Mouse (Mus musculus) heart, embryonic 10.5 days (tissue): Measurements from ENCODE around the gene Ppp1r35. TPM values are rescaled to one million over a fixed set of nuclear protein-coding genes. Genes with fewer than 3 reads are reported as not detected.

Experiments used
- DNase-seq: peaks from one replicate; pipeline ENCODE4 v3.0.0-alpha.2; 2017; ENCODE audit warnings: low spot score
- H3K27ac ChIP-seq: fragments of 300-500 bp; sonication (generic); 2 replicates; pipeline ENCODE4 v1.5.1; 2016; ENCODE audit warnings: mild to moderate bottlenecking
- H3K27me3 ChIP-seq: fragments of 300-500 bp; sonication (generic); 2 replicates; pipeline ENCODE4 v1.6.1; 2016; ENCODE audit warnings: mild to moderate bottlenecking; ENCODE audit not compliant: poor library complexity, insufficient read depth, severe bottlenecking
- H3K36me3 ChIP-seq: fragments of 300-500 bp; sonication (generic); 2 replicates; pipeline ENCODE4 v1.6.1; 2016; ENCODE audit warnings: mild to moderate bottlenecking, moderate library complexity
- H3K4me1 ChIP-seq: fragments of 300-500 bp; sonication (generic); 2 replicates; pipeline ENCODE4 v1.6.1; 2016; ENCODE audit warnings: mild to moderate bottlenecking
- H3K4me3 ChIP-seq: fragments of 300-500 bp; sonication (generic); 2 replicates; pipeline ENCODE4 v1.5.1; 2016; ENCODE audit warnings: mild to moderate bottlenecking, moderate library complexity
- H3K9me3 ChIP-seq: fragments of 300-500 bp; sonication (generic); 2 replicates; pipeline ENCODE4 v1.6.1; 2016; ENCODE audit warnings: mild to moderate bottlenecking, moderate library complexity
- WGBS: fragments of 180-500 bp; shearing (Covaris S2); methylation state at CpG from one replicate; pipeline ENCODE4 v1.1.7; 2016; 5-methylcytosine and 5-hydroxymethylcytosine counted together
- polyA plus RNA-seq: library from polyadenylated mRNA; unstranded; fragments of >200 nt; fragmentation: Nextera tagmentation; extraction: Ambion mirVana; gene quantifications from 2 replicates; pipeline ENCODE4 v1.2.1, GENCODE M21; 2016

The Ppp1r35 gene
- polyA plus RNA-seq, 1 experiment from 2014 or later: 49.2 TPM

DNA sequence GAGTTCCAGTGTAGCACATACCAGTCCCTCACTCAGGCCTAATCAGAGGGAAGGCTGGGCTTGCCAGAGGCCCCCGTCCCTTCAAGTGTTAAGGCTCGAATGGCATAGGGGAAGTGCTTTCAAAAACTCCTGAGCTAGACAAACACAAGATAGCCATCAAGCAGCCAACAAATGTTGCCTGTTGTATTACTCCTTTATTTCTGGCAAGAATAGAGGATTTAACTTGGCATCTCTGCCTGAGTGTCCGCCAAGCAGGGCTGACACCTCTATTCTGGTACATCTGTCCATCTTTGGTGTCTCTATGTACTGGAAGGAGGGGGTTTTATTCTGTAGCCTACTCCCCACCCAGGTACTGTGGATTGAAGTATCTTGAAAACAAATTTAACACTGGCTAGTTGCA lies 22.5 kb upstream of the Ppp1r35 start:
- H3K27ac ChIP-seq: 0 out of 2 replicates have a peak overlapping the region, but pooled peaks have one; percentile 52
- no peak overlapping the region for H3K4me3 ChIP-seq
- peaks cover 65% of the 10 kb centered on the region for H3K4me1 ChIP-seq
- H3K36me3 ChIP-seq: peaks cover 82% of the 10 kb centered on the region
- DNase-seq: no peak
- no peaks in the 10 kb centered on the region for H3K27me3 ChIP-seq
- no peaks in the 10 kb centered on the region for H3K9me3 ChIP-seq
- 52% methylated on average over 3 of the region's 3 CpGs for WGBS

GRCm38 (mm10) chr5:137756882-137757661 lies 21.6 kb upstream of the Ppp1r35 start:
- H3K4me3 ChIP-seq: no peak overlapping the region
- peaks cover 55% of the 10 kb centered on the region for H3K4me1 ChIP-seq
- DNase-seq: peak; percentile 92
- H3K9me3 ChIP-seq: no peaks in the 10 kb centered on the region
- H3K27me3 ChIP-seq: no peaks in the 10 kb centered on the region
- H3K36me3 ChIP-seq: peaks cover 72% of the 10 kb centered on the region
- 36% methylated on average over 10 of the region's 10 CpGs for WGBS
- H3K27ac ChIP-seq: peak overlapping the region; percentile 43; the same call in 1 of the 2 replicates

GRCm38 (mm10) chr5:137757887-137758286 lies 20.8 kb upstream of the Ppp1r35 start:
- peaks cover 48% of the 10 kb centered on the region for H3K4me1 ChIP-seq
- no peak overlapping the region for H3K27ac ChIP-seq
- no peak for DNase-seq
- 76% methylated on average over 6 of the region's 6 CpGs for WGBS
- no peaks in the 10 kb centered on the region for H3K27me3 ChIP-seq
- no peak overlapping the region for H3K4me3 ChIP-seq
- no peaks in the 10 kb centered on the region for H3K9me3 ChIP-seq
- peaks cover 69% of the 10 kb centered on the region for H3K36me3 ChIP-seq

- WGBS: 89% methylated on average over 19 of the region's 19 CpGs
- Histone ChIP-seq H3K4me1 (peaks cover 37% of the 10 kb centered on the region), H3K4me3 (no peak overlapping the region), H3K9me3 (no peaks in the 10 kb centered on the region), H3K27ac (no peak overlapping the region), H3K36me3 (peaks cover 59% of the 10 kb centered on the region), H3K27me3 (no peaks in the 10 kb centered on the region)
- no peak for DNase-seq
These were observed 19.6 kb upstream of the Ppp1r35 start for GRCm38 (mm10) chr5:137758921-137759534.

DNA sequence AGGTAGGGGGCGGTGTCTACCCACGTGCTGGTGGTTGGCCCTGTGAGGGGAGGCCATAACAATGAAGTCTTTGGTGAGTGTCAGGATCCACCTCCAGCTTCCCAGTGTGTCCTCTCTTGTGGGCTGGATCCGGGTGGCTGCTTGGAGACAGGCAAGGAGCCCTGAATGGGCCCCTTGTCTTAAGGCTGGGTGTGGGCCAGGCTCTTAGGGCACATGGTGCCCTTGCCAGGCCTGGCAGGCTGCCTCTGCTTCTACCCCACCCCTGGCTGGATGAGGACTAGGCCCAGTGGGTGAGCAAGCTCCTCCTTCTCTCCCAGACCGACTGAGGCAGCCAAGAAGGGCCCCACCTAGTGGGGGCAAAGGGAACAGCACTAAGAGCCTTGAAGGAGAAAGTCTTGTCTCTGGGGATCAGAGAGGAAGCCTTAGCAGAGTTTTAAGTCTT lies 18.7 kb upstream of the Ppp1r35 start:
- Histone ChIP-seq H3K4me3 (no peak overlapping the region), H3K27ac (no peak overlapping the region; the same call in 1 of the 2 replicates), H3K36me3 (peaks cover 54% of the 10 kb centered on the region), H3K4me1 (peaks cover 35% of the 10 kb centered on the region), H3K27me3 (no peaks in the 10 kb centered on the region), H3K9me3 (no peaks in the 10 kb centered on the region)
- 41% methylated on average over 4 of the region's 4 CpGs for WGBS
- peak; percentile 88 for DNase-seq

DNA sequence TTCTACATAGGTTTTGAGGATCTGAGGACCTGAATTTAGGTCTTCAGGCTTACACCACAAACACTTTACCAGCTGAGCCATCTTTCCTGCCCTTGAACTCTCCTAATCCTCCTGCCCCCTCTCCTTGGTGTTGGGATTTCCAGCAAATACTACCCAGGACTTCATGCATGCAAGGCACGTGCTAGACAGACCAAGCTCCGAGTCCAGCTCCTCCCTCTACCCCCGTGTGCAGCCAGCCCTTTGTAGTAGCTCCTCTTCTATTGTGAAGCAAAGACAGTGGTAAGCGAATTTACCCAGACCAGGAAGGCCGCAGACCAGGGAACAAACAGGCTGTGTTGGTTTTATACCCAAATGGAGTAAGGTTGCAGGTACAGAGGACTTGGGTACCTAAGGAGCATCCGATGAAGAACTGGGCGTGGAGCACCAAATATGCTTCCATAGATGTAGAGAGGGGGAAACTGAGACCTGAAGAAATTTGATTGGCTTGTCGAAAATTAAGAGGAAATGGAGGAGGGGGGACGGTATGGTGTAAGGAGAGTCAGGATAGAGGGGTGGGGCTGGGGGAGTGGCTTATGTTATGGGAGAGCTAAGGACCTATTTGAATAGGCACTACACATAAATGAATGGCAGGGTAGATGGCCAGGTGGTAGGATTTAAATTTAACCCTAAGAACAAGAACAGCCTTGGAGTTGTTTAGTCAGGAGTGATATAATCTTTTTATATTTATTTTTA lies 13.9 kb upstream of the Ppp1r35 start:
- Histone ChIP-seq H3K27me3 (no peaks in the 10 kb centered on the region), H3K27ac (no peak overlapping the region), H3K4me3 (no peak overlapping the region), H3K9me3 (no peaks in the 10 kb centered on the region), H3K4me1 (0 out of 2 replicates have a peak, but pooled peaks cover 8% of the 10 kb centered on the region), H3K36me3 (peaks cover 13% of the 10 kb centered on the region)
- WGBS: 58% methylated on average over 9 of the region's 9 CpGs
- DNase-seq: no peak

- Histone ChIP-seq H3K4me3 (no peak overlapping the region), H3K9me3 (no peaks in the 10 kb centered on the region), H3K27me3 (no peaks in the 10 kb centered on the region), H3K36me3 (peaks cover 9% of the 10 kb centered on the region; the same call in 1 of the 2 replicates), H3K27ac (no peak overlapping the region), H3K4me1 (0 out of 2 replicates have a peak, but pooled peaks cover 4% of the 10 kb centered on the region)
- no peak for DNase-seq
- WGBS: 48% methylated on average over 3 of the region's 3 CpGs
These were observed 12.4 kb upstream of the Ppp1r35 start for GRCm38 (mm10) chr5:137766270-137766669.

- Histone ChIP-seq H3K36me3 (0 out of 2 replicates have a peak, but pooled peaks cover 3% of the 10 kb centered on the region), H3K4me1 (0 out of 2 replicates have a peak, but pooled peaks cover 4% of the 10 kb centered on the region), H3K4me3 (no peak overlapping the region), H3K27me3 (no peaks in the 10 kb centered on the region), H3K9me3 (no peaks in the 10 kb centered on the region), H3K27ac (no peak overlapping the region)
- 67% methylated on average over 1 of the region's 1 CpGs for WGBS
- no peak for DNase-seq
These were observed 10.2 kb upstream of the Ppp1r35 start for GRCm38 (mm10) chr5:137768475-137768874.

DNA sequence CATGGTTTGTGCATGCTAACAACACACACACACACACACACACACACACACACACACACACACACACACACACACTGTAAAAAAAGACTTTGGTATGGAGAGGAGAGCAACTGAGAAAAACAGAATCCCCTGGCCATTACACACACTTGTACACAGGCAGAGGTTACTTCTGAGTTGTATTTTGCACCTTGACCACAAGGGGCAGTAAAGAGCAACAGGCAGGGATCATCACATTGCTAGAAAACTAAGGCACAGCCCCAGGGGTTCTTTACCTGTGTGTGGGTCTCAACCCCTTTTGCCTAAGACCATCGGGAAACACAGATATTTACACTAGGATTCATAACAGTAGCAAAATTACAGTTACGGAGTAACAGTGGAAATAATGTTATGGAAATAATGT lies 7.9 kb upstream of the Ppp1r35 start:
- Histone ChIP-seq H3K4me1 (0 out of 2 replicates have a peak, but pooled peaks cover 4% of the 10 kb centered on the region), H3K9me3 (no peaks in the 10 kb centered on the region), H3K36me3 (0 out of 2 replicates have a peak, but pooled peaks cover 3% of the 10 kb centered on the region), H3K4me3 (no peak overlapping the region), H3K27me3 (no peaks in the 10 kb centered on the region), H3K27ac (no peak overlapping the region)
- 47% methylated on average over 2 of the region's 2 CpGs for WGBS
- no peak for DNase-seq

GRCm38 (mm10) chr5:137772755-137773154 lies 5.9 kb upstream of the Ppp1r35 start:
- Histone ChIP-seq H3K27me3 (no peaks in the 10 kb centered on the region), H3K4me3 (no peak overlapping the region), H3K4me1 (peaks cover 9% of the 10 kb centered on the region; the same call in 1 of the 2 replicates), H3K9me3 (no peaks in the 10 kb centered on the region), H3K27ac (no peak overlapping the region), H3K36me3 (no peaks in the 10 kb centered on the region)
- no peak for DNase-seq

- Histone ChIP-seq H3K9me3 (no peaks in the 10 kb centered on the region), H3K27ac (no peak overlapping the region), H3K36me3 (peaks cover 8% of the 10 kb centered on the region), H3K4me1 (peaks cover 22% of the 10 kb centered on the region), H3K27me3 (no peaks in the 10 kb centered on the region), H3K4me3 (no peak overlapping the region)
- peak; percentile 58 for DNase-seq
- WGBS: 77% methylated on average over 2 of the region's 2 CpGs
These were observed 2.9 kb upstream of the Ppp1r35 start for GRCm38 (mm10) chr5:137775587-137776290.

- Histone ChIP-seq H3K9me3 (no peaks in the 10 kb centered on the region), H3K36me3 (peaks cover 15% of the 10 kb centered on the region), H3K4me3 (no peak overlapping the region), H3K27me3 (no peaks in the 10 kb centered on the region), H3K27ac (0 out of 2 replicates have a peak overlapping the region, but pooled peaks have one; percentile 0), H3K4me1 (peaks cover 22% of the 10 kb centered on the region)
- DNase-seq: peak; percentile 74
- 48% methylated on average over 5 of the region's 5 CpGs for WGBS
These were observed 2.2 kb upstream of the Ppp1r35 start for GRCm38 (mm10) chr5:137776408-137776918.
